Mouse (Mus musculus): Measurements from ENCODE around the gene Atp6v1b1. TPM values are rescaled to one million over a fixed set of nuclear protein-coding genes. Genes with fewer than 3 reads are reported as not detected.
A peak's percentile ranks its signal among the peaks of the same experiment; 100 is the strongest.

The Atp6v1b1 gene
- polyA plus RNA-seq, 1 experiment: 0.35 TPM

DNA sequence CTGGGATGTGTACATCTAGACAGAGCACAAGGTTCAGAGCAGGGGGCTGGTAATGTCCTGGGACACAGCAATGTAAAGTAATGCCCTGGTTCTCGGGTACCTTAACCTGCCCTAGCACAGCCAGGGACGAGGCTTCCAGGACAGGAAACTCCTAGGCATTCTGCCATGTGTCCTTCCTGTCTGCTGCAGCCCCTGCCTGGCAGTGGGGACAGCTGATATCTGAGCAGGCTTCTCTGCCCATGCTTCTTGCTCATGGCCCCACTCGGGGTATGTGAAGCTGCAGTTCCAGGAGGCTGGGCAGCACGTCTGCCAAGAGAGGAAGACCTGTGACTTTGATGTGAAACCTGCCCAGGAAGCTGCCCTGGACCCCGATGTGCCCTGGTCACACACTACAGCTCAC is 25.7 kb downstream of the Atp6v1b1 start:
- TF ChIP-seq POLR2A (IDR thresholded peaks at IDR 0.05; ENCODE audit: control insufficient read depth, extremely low read depth, insufficient read depth, low read length, poor library complexity) (no peak), CTCF (IDR thresholded peaks at IDR 0.05; ENCODE audit: borderline replicate concordance, control insufficient read depth, extremely low read depth, insufficient read depth, low read length, poor library complexity) (no peak)
- Histone ChIP-seq H3K36me3 (ENCODE audit: control insufficient read depth, insufficient read depth, low read length) (peaks cover 12% of the 10 kb centered on the region), H3K27ac (ENCODE audit: control insufficient read depth, insufficient read depth, low read length) (no peak overlapping the region), H3K4me1 (replicated peaks; ENCODE audit: control insufficient read depth, insufficient read depth, low read length) (peaks cover 2% of the 10 kb centered on the region; the same call in 1 of the 2 replicates), H3K4me3 (ENCODE audit: control insufficient read depth, insufficient read depth, low read length) (no peak overlapping the region), H3K27me3 (ENCODE audit: control insufficient read depth, insufficient read depth, low read length) (no peaks in the 10 kb centered on the region)
- DNase-seq: no peak
- 64% methylated on average over 5 of the region's 5 CpGs for WGBS

DNA sequence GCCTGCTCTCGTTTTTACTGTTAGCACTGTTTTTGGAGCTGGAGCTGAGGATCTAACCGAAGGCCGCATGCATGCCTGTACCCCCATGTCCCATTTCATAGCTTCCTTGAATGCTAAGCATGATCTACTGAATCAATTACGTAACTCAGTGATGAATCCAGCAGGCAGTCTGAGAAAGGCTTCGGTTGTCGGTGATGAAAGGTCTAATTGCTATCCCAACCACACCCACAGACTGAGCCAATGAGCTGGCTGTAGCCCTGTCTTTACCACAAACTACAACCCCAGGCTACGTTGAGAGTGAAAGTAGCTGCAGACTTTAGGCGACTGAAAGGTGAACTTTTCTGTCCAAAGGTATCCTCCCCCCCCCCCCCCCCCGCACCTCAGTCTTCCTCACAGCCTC is 31.3 kb downstream of the Atp6v1b1 start:
- 63% methylated on average over 9 of the region's 9 CpGs for WGBS
- H3K4me3 ChIP-seq (ENCODE audit: control insufficient read depth, insufficient read depth, low read length): no peak overlapping the region

DNA sequence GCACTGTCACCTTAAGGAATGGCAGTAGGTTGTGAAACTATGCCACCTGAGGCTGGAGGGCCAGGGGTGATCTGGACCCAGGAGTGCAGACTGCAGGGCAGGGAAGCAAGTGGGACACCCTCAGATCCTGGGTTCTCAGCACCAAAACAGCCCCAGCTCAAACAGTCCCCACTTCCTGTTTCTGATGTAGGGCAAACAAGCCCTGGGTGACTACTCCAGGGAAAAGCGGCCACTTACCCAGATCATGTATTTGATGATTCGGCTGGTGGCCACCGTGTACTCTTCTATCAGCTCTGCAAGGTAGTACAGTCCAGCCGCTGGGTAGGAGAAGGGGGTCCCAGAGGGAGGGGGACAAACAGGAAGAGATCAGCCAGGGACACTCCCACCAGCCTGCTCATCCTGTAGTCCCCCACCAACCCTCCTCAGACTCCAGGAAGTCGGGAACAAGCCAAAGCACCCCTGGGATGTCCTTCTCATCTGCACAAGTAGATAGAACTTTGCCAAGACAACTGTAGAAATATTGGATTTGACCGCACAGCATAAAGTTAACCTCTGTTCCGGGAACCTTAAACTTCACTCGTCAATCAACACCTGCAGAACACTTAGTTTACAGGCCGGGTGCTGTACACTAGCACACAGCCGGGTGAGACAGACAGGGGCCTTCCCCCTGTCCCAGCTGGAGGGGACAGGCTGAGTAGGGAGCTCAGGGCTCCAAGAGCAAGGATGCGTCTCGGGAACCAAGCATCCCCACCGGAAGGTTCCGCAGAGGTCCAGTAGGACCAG is 32.2 kb downstream of the Atp6v1b1 start:
- no peaks in the 10 kb centered on the region for H3K27me3 ChIP-seq (ENCODE audit: control insufficient read depth, insufficient read depth, low read length)
- peaks cover 8% of the 10 kb centered on the region for H3K36me3 ChIP-seq (ENCODE audit: control insufficient read depth, insufficient read depth, low read length)
- H3K27ac ChIP-seq (ENCODE audit: control insufficient read depth, insufficient read depth, low read length): peak overlapping the region; percentile 19; the same call in 1 of the 2 replicates
- H3K4me1 ChIP-seq (replicated peaks; ENCODE audit: control insufficient read depth, insufficient read depth, low read length): peaks cover 11% of the 10 kb centered on the region
- no peak for TF ChIP-seq CTCF (IDR thresholded peaks at IDR 0.05; ENCODE audit: borderline replicate concordance, control insufficient read depth, extremely low read depth, insufficient read depth, low read length, poor library complexity)
- peak; percentile 26; the same call in 1 of the 2 replicates for TF ChIP-seq POLR2A (IDR thresholded peaks at IDR 0.05; ENCODE audit: control insufficient read depth, extremely low read depth, insufficient read depth, low read length, poor library complexity)
- peak overlapping the region; percentile 91 for H3K4me3 ChIP-seq (ENCODE audit: control insufficient read depth, insufficient read depth, low read length)
- DNase-seq: peak; percentile 52
- WGBS: under 1% methylated on average over 14 of the region's 14 CpGs

More for the DNA sequence above, 31.3 kb downstream of the Atp6v1b1 start:
- H3K36me3 ChIP-seq (ENCODE audit: control insufficient read depth, insufficient read depth, low read length): peaks cover 8% of the 10 kb centered on the region
- DNase-seq: no peak
- H3K4me1 ChIP-seq (replicated peaks; ENCODE audit: control insufficient read depth, insufficient read depth, low read length): peaks cover 11% of the 10 kb centered on the region
- H3K27me3 ChIP-seq (ENCODE audit: control insufficient read depth, insufficient read depth, low read length): no peaks in the 10 kb centered on the region
- TF ChIP-seq CTCF (IDR thresholded peaks at IDR 0.05; ENCODE audit: borderline replicate concordance, control insufficient read depth, extremely low read depth, insufficient read depth, low read length, poor library complexity) (no peak), POLR2A (IDR thresholded peaks at IDR 0.05; ENCODE audit: control insufficient read depth, extremely low read depth, insufficient read depth, low read length, poor library complexity) (no peak)
- no peak overlapping the region for H3K27ac ChIP-seq (ENCODE audit: control insufficient read depth, insufficient read depth, low read length)

DNA sequence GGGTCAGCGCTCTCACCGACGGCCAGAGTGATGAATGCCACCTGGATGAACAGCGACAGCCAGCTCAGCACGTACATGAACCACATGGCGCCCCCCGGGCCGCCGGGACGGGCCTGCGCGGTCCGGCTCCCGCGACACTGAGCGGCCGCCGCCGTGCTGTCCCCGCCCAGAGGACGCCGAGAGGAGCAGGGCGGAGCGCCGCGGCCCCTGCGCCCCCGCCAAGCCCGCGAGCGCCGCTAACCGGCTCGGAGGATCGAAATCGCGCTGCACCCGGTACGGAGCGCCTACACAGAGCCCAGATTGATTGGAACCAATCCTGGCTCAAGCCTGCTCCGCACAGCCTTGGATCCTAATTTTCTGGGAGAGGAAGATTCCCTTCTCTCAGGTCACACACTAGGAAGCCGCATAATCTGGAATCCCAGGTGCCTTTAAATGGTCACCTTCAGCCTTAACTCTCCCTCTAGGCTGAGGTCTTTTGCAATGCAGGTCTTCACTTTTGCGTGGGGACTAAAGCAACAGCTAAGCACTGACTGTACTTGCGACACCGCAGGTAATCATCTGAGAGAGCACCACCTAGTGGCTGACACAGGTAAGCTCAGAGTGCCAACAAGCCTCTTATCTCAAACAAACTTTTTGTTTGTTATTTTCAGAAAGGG is 33.0 kb downstream of the Atp6v1b1 start, which contains the start of gene Tex261:
Tex261 (minus strand) TSS at position 176 of the 656 bp plus-strand sequence.
- peak within 1 kb of the TSS; percentile 78 for H3K27ac ChIP-seq (ENCODE audit: control insufficient read depth, insufficient read depth, low read length)
- peak; percentile 82 for TF ChIP-seq POLR2A (IDR thresholded peaks at IDR 0.05; ENCODE audit: control insufficient read depth, extremely low read depth, insufficient read depth, low read length, poor library complexity)
- peak; percentile 86; the same call in 1 of the 2 replicates for TF ChIP-seq CTCF (IDR thresholded peaks at IDR 0.05; ENCODE audit: borderline replicate concordance, control insufficient read depth, extremely low read depth, insufficient read depth, low read length, poor library complexity)
- no peaks in the 10 kb centered on the region for H3K27me3 ChIP-seq (ENCODE audit: control insufficient read depth, insufficient read depth, low read length)
- H3K4me1 ChIP-seq (replicated peaks; ENCODE audit: control insufficient read depth, insufficient read depth, low read length): peaks cover 11% of the 10 kb centered on the region
- DNase-seq: peak; percentile 91
- peaks cover 8% of the 10 kb centered on the region for H3K36me3 ChIP-seq (ENCODE audit: control insufficient read depth, insufficient read depth, low read length)
- WGBS: under 1% methylated on average over 45 of the region's 45 CpGs
- H3K4me3 ChIP-seq (ENCODE audit: control insufficient read depth, insufficient read depth, low read length): peak within 1 kb of the TSS; percentile 91

DNA sequence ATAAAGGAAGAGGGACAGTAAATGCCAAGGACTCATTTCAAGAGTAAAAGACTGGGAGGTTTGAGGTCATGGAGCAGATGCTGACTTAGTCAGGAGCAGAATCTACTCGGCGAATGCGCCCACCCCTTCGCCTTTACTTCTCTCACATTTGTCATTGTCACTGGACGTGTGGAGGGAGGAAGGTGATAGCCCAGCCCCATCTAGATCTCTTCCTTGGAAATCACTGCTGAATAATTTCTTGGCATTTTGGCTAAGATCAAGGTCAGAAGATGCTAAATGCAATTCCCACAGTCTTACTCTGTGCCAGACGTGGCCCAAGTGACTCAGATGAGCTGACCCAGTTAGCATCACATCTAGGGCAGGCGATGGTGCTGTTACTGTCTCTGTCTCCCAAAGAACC is 35.5 kb downstream of the Atp6v1b1 start:
- Histone ChIP-seq H3K27ac (ENCODE audit: control insufficient read depth, insufficient read depth, low read length) (no peak overlapping the region), H3K27me3 (ENCODE audit: control insufficient read depth, insufficient read depth, low read length) (no peaks in the 10 kb centered on the region), H3K4me3 (ENCODE audit: control insufficient read depth, insufficient read depth, low read length) (no peak overlapping the region), H3K4me1 (replicated peaks; ENCODE audit: control insufficient read depth, insufficient read depth, low read length) (peaks cover 11% of the 10 kb centered on the region), H3K36me3 (ENCODE audit: control insufficient read depth, insufficient read depth, low read length) (no peaks in the 10 kb centered on the region; the same call in 1 of the 2 replicates)
- WGBS: 94% methylated on average over 7 of the region's 7 CpGs
- TF ChIP-seq POLR2A (IDR thresholded peaks at IDR 0.05; ENCODE audit: control insufficient read depth, extremely low read depth, insufficient read depth, low read length, poor library complexity) (no peak), CTCF (IDR thresholded peaks at IDR 0.05; ENCODE audit: borderline replicate concordance, control insufficient read depth, extremely low read depth, insufficient read depth, low read length, poor library complexity) (no peak)
- DNase-seq: no peak

DNA sequence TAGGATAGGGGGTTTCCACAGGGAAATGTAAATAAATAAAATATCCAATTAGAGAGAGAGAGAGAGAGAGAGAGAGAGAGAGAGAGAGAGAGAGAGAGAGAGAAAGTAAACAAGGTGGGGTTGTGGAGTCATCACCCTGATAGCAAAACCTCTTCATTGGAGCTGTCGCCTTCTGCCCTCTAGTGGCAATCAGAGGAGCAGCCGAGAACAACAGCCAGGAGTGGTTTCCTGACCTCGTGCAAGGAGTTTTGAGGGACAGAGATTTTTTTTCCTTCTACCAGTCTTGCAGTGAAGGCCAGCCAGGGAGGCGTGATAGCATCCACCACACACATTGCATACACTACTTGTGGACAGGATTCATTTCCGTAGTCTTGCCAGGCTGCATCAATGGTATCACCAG is 36.2 kb downstream of the Atp6v1b1 start:
- Histone ChIP-seq H3K4me1 (replicated peaks; ENCODE audit: control insufficient read depth, insufficient read depth, low read length) (peaks cover 5% of the 10 kb centered on the region), H3K4me3 (ENCODE audit: control insufficient read depth, insufficient read depth, low read length) (no peak overlapping the region), H3K27ac (ENCODE audit: control insufficient read depth, insufficient read depth, low read length) (no peak overlapping the region), H3K27me3 (ENCODE audit: control insufficient read depth, insufficient read depth, low read length) (no peaks in the 10 kb centered on the region), H3K36me3 (ENCODE audit: control insufficient read depth, insufficient read depth, low read length) (no peaks in the 10 kb centered on the region)
- peak; percentile 69 for DNase-seq
- no peak for TF ChIP-seq POLR2A (IDR thresholded peaks at IDR 0.05; ENCODE audit: control insufficient read depth, extremely low read depth, insufficient read depth, low read length, poor library complexity)
- TF ChIP-seq CTCF (IDR thresholded peaks at IDR 0.05; ENCODE audit: borderline replicate concordance, control insufficient read depth, extremely low read depth, insufficient read depth, low read length, poor library complexity): peak; percentile 64; the same call in 1 of the 2 replicates
- WGBS: 12% methylated on average over 5 of the region's 5 CpGs
